Mouse (Mus musculus): Measurements from ENCODE around the gene Hspb11. TPM values are rescaled to one million over a fixed set of nuclear protein-coding genes. Genes with fewer than 3 reads are reported as not detected.

The Hspb11 gene
- polyA plus RNA-seq (2012; rRNA removed): 23.1 and 24.0 TPM in 2 replicates

DNA sequence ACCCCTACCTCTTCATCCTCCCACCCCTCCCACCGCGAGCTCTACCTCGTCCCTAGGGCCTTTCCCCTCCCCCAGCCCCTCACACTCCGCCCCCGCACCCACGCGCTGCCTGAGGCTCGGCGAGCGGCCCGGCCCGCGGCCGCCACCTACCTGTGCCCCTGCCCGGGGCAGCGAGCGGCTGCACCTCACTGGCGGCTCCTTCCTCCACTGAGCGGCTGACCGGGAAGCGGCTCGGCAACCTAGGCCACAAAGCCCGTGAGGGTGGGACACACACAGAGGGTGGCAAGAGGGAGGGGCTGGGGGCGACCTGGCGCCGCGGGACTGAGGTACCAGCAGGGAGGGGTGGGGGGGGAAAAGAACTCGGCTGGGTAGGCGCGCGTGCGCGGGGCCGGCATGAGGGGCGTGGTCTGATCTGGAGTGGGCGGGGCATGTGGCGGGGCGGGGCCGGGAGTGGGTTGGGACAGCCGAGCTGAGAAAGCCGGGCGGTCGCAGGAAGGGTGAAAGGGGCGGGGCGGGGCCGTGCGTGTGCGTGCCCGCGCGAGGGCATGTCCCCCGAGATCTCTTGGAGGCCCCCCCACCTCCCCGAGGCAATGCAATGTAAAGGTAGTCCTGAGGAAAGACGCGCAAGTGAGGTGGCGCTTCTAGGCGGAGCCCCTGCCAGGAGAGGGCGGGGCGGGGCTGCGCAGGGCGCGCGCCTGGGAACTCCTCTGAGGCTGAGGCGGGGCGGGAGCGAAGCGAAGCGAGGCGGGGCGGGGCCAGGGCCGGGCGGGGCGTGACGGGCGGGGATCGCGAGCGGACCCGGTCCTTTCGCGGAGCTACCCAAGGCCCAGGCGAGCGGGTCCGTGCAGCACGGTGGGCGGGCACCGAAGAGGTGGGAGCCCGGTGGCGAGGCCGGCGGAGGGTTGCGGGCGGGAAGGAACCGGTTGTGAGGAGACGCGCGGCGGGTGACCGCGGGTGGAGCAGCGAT is at the start of gene Hspb11, which contains the start of gene Lrrc42:
Gene Hspb11, plus strand, starts transcription at position 469 of the 967 bp plus-strand sequence.
Gene Lrrc42, minus strand, starts transcription at position 408 of the 967 bp plus-strand sequence.

DNA sequence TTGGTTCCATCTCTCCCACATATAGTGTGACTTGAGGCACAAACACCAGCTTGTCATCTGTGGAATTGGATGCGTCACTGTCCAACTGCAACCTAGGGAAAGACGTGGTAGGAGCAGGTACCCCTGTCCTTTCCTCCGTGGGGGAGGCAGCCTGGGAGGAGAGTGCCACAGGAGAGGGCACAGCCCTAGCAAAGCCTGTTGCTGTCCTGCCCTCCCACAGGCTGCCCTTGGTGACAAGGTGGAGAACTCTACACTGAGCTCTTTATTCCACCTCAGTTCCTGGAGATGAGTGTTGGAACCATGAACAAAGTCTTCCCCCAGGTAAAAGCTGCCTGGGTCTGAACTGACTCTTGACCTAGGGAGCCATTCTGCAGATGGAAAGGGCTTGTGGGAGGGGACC is 44.5 kb upstream of the Hspb11 start, which contains the start of gene Ldlrad1:
Gene Ldlrad1, plus strand, starts transcription at position 301 of the 400 bp plus-strand sequence.

DNA sequence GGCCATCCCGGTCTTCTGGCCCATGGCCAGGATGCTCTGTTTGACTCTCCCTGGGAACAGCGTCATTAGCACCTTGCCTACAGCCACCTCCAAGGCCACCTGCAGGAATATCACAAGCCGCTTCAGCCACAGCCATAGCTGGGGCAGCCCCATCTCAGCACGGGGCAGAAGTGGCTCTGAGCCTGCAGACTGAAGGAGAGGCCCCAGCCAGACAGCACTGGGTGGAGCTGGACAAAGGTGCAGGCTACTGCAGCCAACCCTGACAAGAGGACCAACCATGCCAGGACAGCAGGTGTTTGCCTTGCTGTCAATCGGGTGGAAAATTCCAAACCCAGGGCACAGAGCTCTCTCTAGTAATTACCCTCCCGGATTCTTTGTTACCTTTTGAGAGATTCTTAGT is 53.6 kb downstream of the Hspb11 start, which contains the start of gene Dio1:
Gene Dio1, minus strand, starts transcription at position 204 of the 400 bp plus-strand sequence.

DNA sequence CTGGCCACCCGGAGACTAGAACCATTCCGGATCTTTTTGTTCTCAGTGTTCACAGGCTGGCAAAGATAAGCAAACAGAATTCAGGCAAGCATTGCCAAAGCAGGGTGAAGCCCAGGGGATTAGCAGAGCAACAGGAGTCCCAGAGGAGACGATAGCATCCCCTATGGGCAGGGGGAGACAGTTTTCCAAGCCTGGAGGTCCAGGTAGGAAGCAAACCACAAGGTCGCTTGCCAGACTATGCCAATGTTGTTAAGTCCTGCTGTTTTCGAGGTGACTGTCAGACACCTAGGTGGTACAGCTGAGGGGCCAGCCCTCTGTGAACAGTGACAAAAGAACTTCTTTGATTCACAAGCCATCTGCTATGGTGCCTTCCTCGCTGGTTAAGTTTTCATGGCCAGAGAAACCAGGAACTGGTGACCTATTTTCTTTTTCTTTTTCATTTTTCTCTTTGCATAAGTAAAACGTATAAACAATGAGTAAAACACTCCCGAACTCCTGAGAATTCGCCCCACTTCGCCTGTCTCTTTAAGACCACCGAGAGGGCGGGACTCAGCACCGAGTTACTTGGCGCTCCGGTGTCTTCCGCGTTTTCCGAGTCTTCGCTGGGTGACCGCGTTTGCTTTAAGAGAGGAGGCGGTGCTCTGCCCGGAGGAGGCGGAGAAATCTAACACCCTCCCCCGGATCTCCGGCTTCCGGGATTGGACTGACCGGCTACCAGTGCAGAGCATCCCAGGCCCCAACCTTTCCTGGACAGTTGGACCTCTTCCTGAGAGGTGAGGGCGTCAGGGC is 60.5 kb downstream of the Hspb11 start, which contains the start of gene Yipf1:
Gene Yipf1, plus strand, starts transcription at position 674 of the 789 bp plus-strand sequence.

Other genes starting within 250 kb of the Hspb11 start
- gene Mrpl37, start 186.7 kb upstream of the Hspb11 start, polyA plus RNA-seq (2012; rRNA removed): 81.7 and 98.0 TPM in 2 replicates
- gene Cyb5rl, start 186.6 kb upstream of the Hspb11 start, polyA plus RNA-seq (2012; rRNA removed): 7.7 and 10.4 TPM in 2 replicates
- gene Cdcp2, start 156.7 kb upstream of the Hspb11 start, polyA plus RNA-seq (2012; rRNA removed): 0.13 and 0.14 TPM in 2 replicates
- gene Tmem59, start 75.2 kb upstream of the Hspb11 start, polyA plus RNA-seq (2012; rRNA removed): 98.2 and 148 TPM in 2 replicates
- gene Tceanc2, start 74.5 kb upstream of the Hspb11 start, polyA plus RNA-seq (2012; rRNA removed): 19.2 and 20.6 TPM in 2 replicates
- gene Ldlrad1, start 44.4 kb upstream of the Hspb11 start, polyA plus RNA-seq (2012; rRNA removed): 0.07 and 0.12 TPM in 2 replicates
- 44.3 and 48.1 TPM in 2 replicates for gene Lrrc42, start 61 bp upstream of the Hspb11 start, polyA plus RNA-seq (2012; rRNA removed)
- gene Dio1, start 53.6 kb downstream of the Hspb11 start, polyA plus RNA-seq (2012; rRNA removed): not detected in 2 replicates
- 22.5 and 30.7 TPM in 2 replicates for gene Yipf1, start 60.8 kb downstream of the Hspb11 start, polyA plus RNA-seq (2012; rRNA removed)
- gene Ndc1, start 114.2 kb downstream of the Hspb11 start, polyA plus RNA-seq (2012; rRNA removed): 22.7 and 34.5 TPM in 2 replicates
- gene Glis1, start 181.0 kb downstream of the Hspb11 start, polyA plus RNA-seq (2012; rRNA removed): 1.4 and 3.8 TPM in 2 replicates